Mouse (Mus musculus): Measurements from ENCODE around the gene Trpc7. TPM values are rescaled to one million over a fixed set of nuclear protein-coding genes. Genes with fewer than 3 reads are reported as not detected.

Gene Trpc7
- polyA plus RNA-seq, 1 experiment from 2014 or later, result 1.5 TPM

DNA sequence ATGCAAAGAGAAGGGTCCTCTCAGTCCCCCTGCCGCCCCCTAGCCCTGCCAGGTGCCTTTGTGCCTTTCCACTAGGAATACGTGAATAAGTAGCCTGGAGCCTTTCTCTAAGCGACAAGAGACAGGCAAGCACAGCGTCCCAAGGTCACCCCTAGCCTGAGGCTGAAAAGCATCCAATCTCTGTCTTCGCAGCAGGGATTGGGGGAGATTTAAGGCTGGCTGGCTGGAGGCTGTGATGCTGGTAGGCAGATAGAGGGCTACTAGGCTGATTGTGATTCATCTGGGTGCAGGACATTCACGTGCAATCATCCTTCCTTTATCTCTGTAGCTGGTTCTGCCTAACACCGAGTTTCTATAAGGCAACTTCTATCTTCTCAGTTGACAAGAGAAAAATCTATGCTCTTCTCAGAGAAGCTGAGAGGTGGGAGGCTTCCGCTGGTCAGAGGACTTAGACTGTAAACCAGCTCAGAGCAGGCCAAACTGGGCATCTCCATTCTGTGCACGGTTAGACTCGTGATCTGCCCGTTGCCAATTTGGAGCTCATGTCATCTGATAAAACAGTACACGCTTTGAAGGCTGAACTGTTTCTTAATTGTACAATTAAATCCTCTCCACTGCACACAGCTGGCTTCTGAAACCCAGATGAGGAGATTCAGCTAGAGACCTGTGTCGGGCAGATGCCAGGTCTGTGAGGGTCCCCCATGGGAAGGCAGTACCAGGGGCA lies 114.9 kb downstream of the Trpc7 start:
- H3K27me3 ChIP-seq (replicated peaks; ENCODE audit: control insufficient read depth, insufficient read depth, low read length), result no peaks in the 10 kb centered on the region
- 44% methylated on average over 13 of the region's 13 CpGs for WGBS
- DNase-seq (ENCODE audit: low spot score), result no peak
- H3K4me1 ChIP-seq (ENCODE audit: control insufficient read depth, insufficient read depth, low read length), result peaks cover 6% of the 10 kb centered on the region
- H3K36me3 ChIP-seq (ENCODE audit: control insufficient read depth, insufficient read depth, low read length), result no peaks in the 10 kb centered on the region
- 0 out of 2 replicates have a peak, but pooled peaks have one; percentile 42 for ATAC-seq
- H3K27ac ChIP-seq (ENCODE audit: low read depth, low read length), result peak overlapping the region; percentile 5; the same call in 1 of the 2 replicates
- no peak overlapping the region for H3K4me3 ChIP-seq (ENCODE audit: low read depth, low read length)
- H3K4me2 ChIP-seq (ENCODE audit: low read length), result no peak overlapping the region
- H3K9me3 ChIP-seq (replicated peaks; ENCODE audit: control insufficient read depth, low read length), result no peaks in the 10 kb centered on the region
- no peak overlapping the region for H3K9ac ChIP-seq (ENCODE audit: low read length)

DNA sequence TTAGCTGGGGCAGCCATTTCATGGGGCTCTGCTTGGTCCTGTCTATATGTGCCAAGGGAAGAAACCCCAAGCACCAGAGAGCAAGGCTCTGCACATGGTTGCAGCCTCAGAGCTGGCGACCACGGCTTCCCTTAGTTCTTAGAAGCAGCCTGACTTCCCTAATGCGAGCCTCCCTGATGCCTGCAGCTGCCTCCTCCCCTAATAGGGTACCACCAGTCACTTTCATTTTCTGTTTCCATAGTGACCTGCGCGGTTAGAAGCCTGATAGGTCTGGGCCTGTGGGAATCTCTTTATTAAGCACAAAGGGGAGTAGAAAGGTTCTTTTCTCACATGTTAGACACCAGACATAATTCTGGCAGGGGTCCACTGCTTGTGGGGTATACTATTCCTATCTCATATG lies 121.5 kb downstream of the Trpc7 start:
- Histone ChIP-seq H3K4me3 (ENCODE audit: low read depth, low read length) (no peak overlapping the region), H3K27ac (ENCODE audit: low read depth, low read length) (peak overlapping the region; percentile 86), H3K4me1 (ENCODE audit: control insufficient read depth, insufficient read depth, low read length) (peaks cover 31% of the 10 kb centered on the region), H3K27me3 (replicated peaks; ENCODE audit: control insufficient read depth, insufficient read depth, low read length) (no peaks in the 10 kb centered on the region), H3K9ac (ENCODE audit: low read length) (peak overlapping the region; percentile 25; the same call in 1 of the 2 replicates), H3K36me3 (ENCODE audit: control insufficient read depth, insufficient read depth, low read length) (no peaks in the 10 kb centered on the region), H3K4me2 (ENCODE audit: low read length) (peak overlapping the region; percentile 30; the same call in 1 of the 2 replicates), H3K9me3 (replicated peaks; ENCODE audit: control insufficient read depth, low read length) (no peaks in the 10 kb centered on the region)
- peak; percentile 92 for DNase-seq (ENCODE audit: low spot score)
- peak; percentile 82 for ATAC-seq
- WGBS, result 6% methylated on average over 5 of the region's 5 CpGs

DNA sequence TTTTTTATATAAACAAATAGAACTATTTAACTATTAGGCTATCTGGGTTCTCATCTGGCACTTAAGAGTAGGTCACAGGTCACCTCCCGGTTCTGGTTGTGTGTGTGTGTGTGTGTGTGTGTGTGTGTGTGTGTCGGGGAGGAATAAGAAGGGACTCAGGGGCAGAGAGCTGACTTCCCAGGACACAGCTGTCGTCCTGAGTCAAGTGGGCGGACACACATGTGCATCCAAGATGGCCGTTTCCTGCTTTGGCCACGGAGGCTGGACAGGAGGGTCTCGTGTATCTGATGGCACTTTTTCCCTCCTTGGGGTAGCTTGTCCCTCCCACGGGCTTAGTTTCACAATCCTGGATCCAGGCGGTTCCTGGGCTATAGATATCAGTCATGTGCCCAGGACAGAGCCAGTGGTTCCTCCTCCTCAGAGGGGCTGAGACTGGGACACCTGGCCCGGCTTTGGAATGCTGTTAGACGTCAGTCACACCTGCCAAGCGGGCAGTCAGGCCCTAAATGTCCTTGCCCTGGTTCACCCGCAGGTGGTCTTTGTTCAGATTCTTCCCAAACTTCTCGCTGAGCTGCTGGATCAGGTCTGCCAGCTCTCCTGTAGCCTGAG lies 122.4 kb downstream of the Trpc7 start:
- DNase-seq (ENCODE audit: low spot score) (no peak), ATAC-seq (no peak)
- Histone ChIP-seq H3K9me3 (replicated peaks; ENCODE audit: control insufficient read depth, low read length) (no peaks in the 10 kb centered on the region), H3K4me2 (ENCODE audit: low read length) (no peak overlapping the region), H3K27me3 (replicated peaks; ENCODE audit: control insufficient read depth, insufficient read depth, low read length) (no peaks in the 10 kb centered on the region), H3K36me3 (ENCODE audit: control insufficient read depth, insufficient read depth, low read length) (no peaks in the 10 kb centered on the region), H3K4me1 (ENCODE audit: control insufficient read depth, insufficient read depth, low read length) (peaks cover 33% of the 10 kb centered on the region), H3K27ac (ENCODE audit: low read depth, low read length) (peak overlapping the region; percentile 86), H3K9ac (ENCODE audit: low read length) (0 out of 2 replicates have a peak overlapping the region, but pooled peaks have one; percentile 21), H3K4me3 (ENCODE audit: low read depth, low read length) (no peak overlapping the region)
- 65% methylated on average over 14 of the region's 14 CpGs for WGBS

DNA sequence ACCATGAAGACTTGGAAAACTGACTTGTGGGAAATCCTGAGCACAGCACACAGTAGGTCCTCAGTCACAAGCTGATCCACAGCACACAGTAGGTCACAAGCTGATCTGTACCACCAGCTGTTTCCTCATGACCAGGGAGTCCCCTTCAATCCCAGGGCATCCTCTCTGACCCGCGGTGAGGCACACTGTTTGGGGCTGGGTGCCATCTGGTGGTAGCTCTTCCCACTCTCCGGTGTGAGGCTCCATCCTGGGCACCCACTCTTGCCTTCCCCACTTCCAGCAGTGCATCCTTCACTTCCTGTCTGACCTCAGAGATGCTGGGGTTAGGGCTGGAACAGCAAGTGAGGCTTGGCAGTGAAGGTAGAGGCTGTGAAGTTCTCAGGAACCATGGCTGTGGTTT lies 123.2 kb downstream of the Trpc7 start:
- H3K9ac ChIP-seq (ENCODE audit: low read length), result no peak overlapping the region
- H3K4me1 ChIP-seq (ENCODE audit: control insufficient read depth, insufficient read depth, low read length), result peaks cover 33% of the 10 kb centered on the region
- WGBS, result 61% methylated on average over 3 of the region's 3 CpGs
- no peak overlapping the region for H3K27ac ChIP-seq (ENCODE audit: low read depth, low read length)
- no peak overlapping the region for H3K4me2 ChIP-seq (ENCODE audit: low read length)
- H3K27me3 ChIP-seq (replicated peaks; ENCODE audit: control insufficient read depth, insufficient read depth, low read length), result no peaks in the 10 kb centered on the region
- H3K9me3 ChIP-seq (replicated peaks; ENCODE audit: control insufficient read depth, low read length), result no peaks in the 10 kb centered on the region
- DNase-seq (ENCODE audit: low spot score) (no peak), ATAC-seq (no peak)
- no peak overlapping the region for H3K4me3 ChIP-seq (ENCODE audit: low read depth, low read length)
- H3K36me3 ChIP-seq (ENCODE audit: control insufficient read depth, insufficient read depth, low read length), result no peaks in the 10 kb centered on the region

DNA sequence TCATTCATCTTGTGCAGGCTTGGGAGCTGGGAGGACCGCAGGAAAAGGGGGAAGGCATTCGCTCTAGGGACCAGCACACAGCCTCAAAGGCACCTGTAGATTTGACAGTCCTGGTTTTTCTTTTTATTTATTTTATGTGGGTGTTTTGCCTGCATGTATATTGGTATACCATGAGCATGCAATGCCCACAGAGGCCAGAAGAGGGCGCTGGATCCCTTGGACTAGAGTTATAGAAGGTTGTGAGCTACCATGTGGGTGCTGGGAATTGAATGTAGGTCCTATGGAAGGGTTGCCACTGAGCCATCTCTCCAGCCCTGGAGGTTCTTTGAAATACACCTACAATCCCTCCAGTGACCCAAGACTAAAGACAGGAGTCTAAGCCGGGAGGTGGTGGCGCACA lies 125.0 kb downstream of the Trpc7 start:
- H3K27ac ChIP-seq (ENCODE audit: low read depth, low read length), result peak overlapping the region; percentile 67; the same call in 1 of the 2 replicates
- ATAC-seq (no peak), DNase-seq (ENCODE audit: low spot score) (no peak)
- H3K36me3 ChIP-seq (ENCODE audit: control insufficient read depth, insufficient read depth, low read length), result no peaks in the 10 kb centered on the region
- H3K4me1 ChIP-seq (ENCODE audit: control insufficient read depth, insufficient read depth, low read length), result peaks cover 33% of the 10 kb centered on the region
- WGBS, result 58% methylated on average over 5 of the region's 5 CpGs
- H3K4me2 ChIP-seq (ENCODE audit: low read length), result no peak overlapping the region
- no peaks in the 10 kb centered on the region for H3K9me3 ChIP-seq (replicated peaks; ENCODE audit: control insufficient read depth, low read length)
- H3K27me3 ChIP-seq (replicated peaks; ENCODE audit: control insufficient read depth, insufficient read depth, low read length), result no peaks in the 10 kb centered on the region
- H3K4me3 ChIP-seq (ENCODE audit: low read depth, low read length), result no peak overlapping the region
- no peak overlapping the region for H3K9ac ChIP-seq (ENCODE audit: low read length)

DNA sequence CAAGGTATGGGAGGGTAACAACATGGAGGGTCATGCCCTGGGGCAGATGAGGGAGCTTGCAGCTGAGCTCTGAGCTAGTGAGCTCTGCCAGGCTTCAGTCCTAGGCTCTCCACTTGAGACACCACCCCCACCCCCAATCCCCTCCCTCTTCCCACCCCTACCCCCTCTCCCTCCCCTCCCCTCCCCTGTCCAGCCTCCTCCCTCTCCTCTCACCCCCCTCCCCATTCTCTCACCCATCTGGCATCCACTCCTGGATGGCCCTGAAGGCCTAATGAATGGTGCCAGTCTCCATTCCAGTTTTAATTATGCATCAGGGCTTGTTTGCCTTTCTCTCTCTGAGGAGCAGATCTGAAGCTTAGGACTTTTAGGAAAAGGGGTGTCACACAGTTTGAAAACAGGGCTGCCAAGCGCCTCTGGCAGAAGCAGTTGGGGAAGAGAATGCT lies 125.6 kb downstream of the Trpc7 start:
- H3K9me3 ChIP-seq (replicated peaks; ENCODE audit: control insufficient read depth, low read length), result no peaks in the 10 kb centered on the region
- peaks cover 32% of the 10 kb centered on the region for H3K4me1 ChIP-seq (ENCODE audit: control insufficient read depth, insufficient read depth, low read length)
- WGBS, result 10% methylated on average over 1 of the region's 1 CpGs
- no peak overlapping the region for H3K4me2 ChIP-seq (ENCODE audit: low read length)
- peak; percentile 68 for ATAC-seq
- no peaks in the 10 kb centered on the region for H3K36me3 ChIP-seq (ENCODE audit: control insufficient read depth, insufficient read depth, low read length)
- H3K27ac ChIP-seq (ENCODE audit: low read depth, low read length), result peak overlapping the region; percentile 67; the same call in 1 of the 2 replicates
- H3K4me3 ChIP-seq (ENCODE audit: low read depth, low read length), result no peak overlapping the region
- H3K9ac ChIP-seq (ENCODE audit: low read length), result no peak overlapping the region
- peak; percentile 90 for DNase-seq (ENCODE audit: low spot score)
- H3K27me3 ChIP-seq (replicated peaks; ENCODE audit: control insufficient read depth, insufficient read depth, low read length), result no peaks in the 10 kb centered on the region

DNA sequence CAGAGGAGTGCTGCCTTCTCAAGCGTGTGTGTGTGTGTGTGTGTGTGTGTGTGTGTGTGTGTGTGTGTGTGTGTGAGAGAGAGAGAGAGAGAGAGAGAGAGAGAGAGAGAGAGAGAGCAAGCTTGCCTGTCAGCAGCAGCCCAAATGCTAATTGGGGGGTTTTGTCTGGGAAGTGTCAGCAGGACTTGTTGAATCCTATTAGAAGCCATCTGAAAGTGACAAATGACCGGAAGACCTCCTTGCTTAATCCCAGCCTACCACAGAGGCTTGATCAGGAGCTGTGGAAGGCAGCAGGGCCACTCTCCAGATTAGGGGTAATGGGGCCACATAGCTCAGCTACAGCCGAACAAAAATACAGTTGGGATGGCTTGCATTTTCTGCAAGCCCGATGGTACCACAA lies 126.4 kb downstream of the Trpc7 start:
- Histone ChIP-seq H3K9me3 (replicated peaks; ENCODE audit: control insufficient read depth, low read length) (no peaks in the 10 kb centered on the region), H3K36me3 (ENCODE audit: control insufficient read depth, insufficient read depth, low read length) (no peaks in the 10 kb centered on the region), H3K4me1 (ENCODE audit: control insufficient read depth, insufficient read depth, low read length) (peaks cover 25% of the 10 kb centered on the region), H3K9ac (ENCODE audit: low read length) (no peak overlapping the region), H3K4me2 (ENCODE audit: low read length) (no peak overlapping the region), H3K27me3 (replicated peaks; ENCODE audit: control insufficient read depth, insufficient read depth, low read length) (no peaks in the 10 kb centered on the region), H3K27ac (ENCODE audit: low read depth, low read length) (0 out of 2 replicates have a peak overlapping the region, but pooled peaks have one; percentile 67), H3K4me3 (ENCODE audit: low read depth, low read length) (no peak overlapping the region)
- WGBS, result 7% methylated on average over 4 of the region's 4 CpGs
- ATAC-seq (no peak), DNase-seq (ENCODE audit: low spot score) (peak; percentile 56)

DNA sequence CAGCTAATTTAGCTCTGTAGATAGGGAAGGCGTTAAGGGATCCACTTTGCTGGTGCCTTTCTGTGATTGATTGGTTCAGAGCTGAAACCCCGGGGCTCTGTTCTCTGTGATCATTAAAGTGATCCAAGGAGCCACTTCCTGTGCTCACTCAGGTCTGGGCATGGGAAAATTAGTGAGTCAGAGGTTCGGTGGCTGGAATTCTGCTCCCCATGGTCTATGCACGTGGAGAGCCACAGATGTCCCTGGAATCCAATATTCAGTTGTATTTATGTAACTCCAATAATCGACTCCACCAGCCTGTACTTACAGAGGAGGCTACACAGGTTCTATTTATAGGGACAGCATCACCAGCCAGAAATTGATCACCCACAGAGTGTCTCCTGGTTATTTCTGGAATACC lies 129.6 kb downstream of the Trpc7 start:
- Histone ChIP-seq H3K27ac (ENCODE audit: low read depth, low read length) (no peak overlapping the region), H3K4me3 (ENCODE audit: low read depth, low read length) (no peak overlapping the region), H3K9ac (ENCODE audit: low read length) (no peak overlapping the region), H3K9me3 (replicated peaks; ENCODE audit: control insufficient read depth, low read length) (no peaks in the 10 kb centered on the region), H3K27me3 (replicated peaks; ENCODE audit: control insufficient read depth, insufficient read depth, low read length) (no peaks in the 10 kb centered on the region), H3K36me3 (ENCODE audit: control insufficient read depth, insufficient read depth, low read length) (no peaks in the 10 kb centered on the region), H3K4me1 (ENCODE audit: control insufficient read depth, insufficient read depth, low read length) (peaks cover 24% of the 10 kb centered on the region), H3K4me2 (ENCODE audit: low read length) (no peak overlapping the region)
- no peak for ATAC-seq
- DNase-seq (ENCODE audit: low spot score), result no peak
- WGBS, result 63% methylated on average over 5 of the region's 5 CpGs

Measured in forebrain, embryonic 14.5 days (tissue).